Mouse (Mus musculus) CH12.LX (cell line): ENCODE measurements around the gene Pcsk6. TPM values are rescaled to one million over a fixed set of nuclear protein-coding genes. Genes with fewer than 3 reads are reported as not detected.

ENCODE experiments used
- DNase-seq: peaks from one replicate; pipeline ENCODE4 v3.0.0-alpha.2; 2013; ENCODE audit errors: extremely low read depth
- H3K27ac ChIP-seq: 2 replicates; pipeline ENCODE4 v1.5.1; 2012; ENCODE audit warnings: low read depth, mild to moderate bottlenecking, control low read depth, moderate library complexity; ENCODE audit not compliant: insufficient read depth
- H3K27me3 ChIP-seq: replicated peaks from 2 replicates; pipeline ENCODE3; 2012; ENCODE audit warnings: inconsistent platforms
- H3K36me3 ChIP-seq, 2 experiments: replicated peaks in 1 of 2; 2 replicates each; pipeline versions ENCODE3 to v1.6.1; 2012; ENCODE audit warnings: inconsistent platforms in 1 of 2, low read length in 1 of 2, mild to moderate bottlenecking in 1 of 2, mixed read lengths in 1 of 2, moderate library complexity in 1 of 2; ENCODE audit not compliant: control insufficient read depth in 1 of 2, insufficient read depth in 1 of 2
- H3K4me1 ChIP-seq, 2 experiments: 2 replicates each; pipeline ENCODE4 v1.6.1; 2012; ENCODE audit warnings: inconsistent platforms in 1 of 2, moderate library complexity in 1 of 2; ENCODE audit not compliant: insufficient read depth in 2 of 2, control insufficient read depth in 1 of 2
- H3K4me2 ChIP-seq: 2 replicates; pipeline ENCODE4 v1.6.1; 2012; ENCODE audit warnings: low read depth, mild to moderate bottlenecking, control low read depth; ENCODE audit not compliant: poor library complexity, insufficient read depth, severe bottlenecking
- H3K4me3 ChIP-seq, 3 experiments: fragments of 150-350 bp in 1 of 3; sonication (generic) in 1 of 3; replicated peaks in 1 of 3; 2 replicates each; pipeline versions ENCODE3 to v1.5.1; 2011 to 2012; ENCODE audit warnings: low read depth in 2 of 3, low read length in 2 of 3, mild to moderate bottlenecking in 2 of 3, moderate library complexity in 2 of 3, control low read depth in 1 of 3, improper control_type of control experiment in 1 of 3, inconsistent platforms in 1 of 3, mixed read lengths in 1 of 3; ENCODE audit not compliant: poor library complexity in 1 of 3
- H3K79me2 ChIP-seq: replicated peaks from 2 replicates; pipeline ENCODE4 v1.6.1; 2012; ENCODE audit warnings: mild to moderate bottlenecking, moderate library complexity; ENCODE audit not compliant: control insufficient read depth, poor library complexity, insufficient read depth, severe bottlenecking; ENCODE audit errors: extremely low read depth
- H3K9ac ChIP-seq: 2 replicates; pipeline ENCODE4 v1.6.1; 2012; ENCODE audit warnings: low read depth, mild to moderate bottlenecking, control low read depth, moderate library complexity; ENCODE audit not compliant: insufficient read depth
- H3K9me3 ChIP-seq: replicated peaks from 2 replicates; pipeline ENCODE3; 2012; ENCODE audit warnings: low read length, inconsistent platforms, mixed read lengths
- CHD1 ChIP-seq: IDR thresholded peaks from 2 replicates; pipeline ENCODE4 v1.6.1; 2012; ENCODE audit warnings: low read depth, low read length, improper control_type of control experiment, inconsistent platforms
- CHD2 ChIP-seq: IDR thresholded peaks from 2 replicates; pipeline ENCODE4 v1.6.1; 2011; ENCODE audit warnings: low read length, improper control_type of control experiment
- CTCF ChIP-seq, 2 experiments: IDR thresholded peaks in 1 of 2; conservative IDR thresholded peaks in 1 of 2; 2 replicates each; pipeline ENCODE4 v1.5.1; 2011 to 2012; ENCODE audit warnings: low read depth in 2 of 2, low read length in 2 of 2, improper control_type of control experiment in 1 of 2, inconsistent platforms in 1 of 2, mild to moderate bottlenecking in 1 of 2, moderate library complexity in 1 of 2
- E2F4 ChIP-seq: IDR thresholded peaks from 2 replicates; pipeline ENCODE4 v1.6.1; 2011; ENCODE audit warnings: low read depth, low read length, improper control_type of control experiment; ENCODE audit not compliant: insufficient replicate concordance
- GABPA ChIP-seq: IDR thresholded peaks from 2 replicates; pipeline ENCODE4 v1.6.1; 2012; ENCODE audit warnings: low read depth, low read length, improper control_type of control experiment, inconsistent platforms; ENCODE audit not compliant: insufficient replicate concordance
- IRF4 ChIP-seq: IDR thresholded peaks from 2 replicates; pipeline ENCODE4 v1.6.1; 2014; ENCODE audit warnings: low read depth, mild to moderate bottlenecking, inconsistent platforms, low read length, improper control_type of control experiment
- JUN ChIP-seq: IDR thresholded peaks from 2 replicates; pipeline ENCODE4 v1.6.1; 2011; ENCODE audit warnings: low read depth, mild to moderate bottlenecking, low read length, improper control_type of control experiment, moderate library complexity; ENCODE audit not compliant: insufficient read depth
- JUND ChIP-seq: conservative IDR thresholded peaks from 2 replicates; pipeline ENCODE4 v1.6.1; 2011; ENCODE audit warnings: low read depth, low read length, improper control_type of control experiment
- KAT2A ChIP-seq: IDR thresholded peaks from 2 replicates; pipeline ENCODE4 v1.6.1; 2012; ENCODE audit warnings: low read length, improper control_type of control experiment, inconsistent platforms; ENCODE audit not compliant: insufficient replicate concordance
- MAFK ChIP-seq: IDR thresholded peaks from 2 replicates; pipeline ENCODE4 v1.6.1; 2011; ENCODE audit warnings: low read length, improper control_type of control experiment; ENCODE audit not compliant: insufficient replicate concordance
- MAX ChIP-seq: IDR thresholded peaks from 2 replicates; pipeline ENCODE4 v1.6.1; 2011; ENCODE audit warnings: low read length, improper control_type of control experiment
- MAZ ChIP-seq: IDR thresholded peaks from 2 replicates; pipeline ENCODE4 v1.6.1; 2012; ENCODE audit warnings: low read depth, mild to moderate bottlenecking, inconsistent platforms, low read length, improper control_type of control experiment, moderate library complexity
- MEF2A ChIP-seq: IDR thresholded peaks from 2 replicates; pipeline ENCODE4 v1.6.1; 2014; ENCODE audit warnings: low read depth, mild to moderate bottlenecking, inconsistent platforms, low read length, improper control_type of control experiment, borderline replicate concordance
- MXI1 ChIP-seq: IDR thresholded peaks from 2 replicates; pipeline ENCODE4 v1.6.1; 2011; ENCODE audit warnings: mild to moderate bottlenecking, low read depth, low read length, improper control_type of control experiment
- MYC ChIP-seq: IDR thresholded peaks from 2 replicates; pipeline ENCODE4 v1.6.1; 2011; ENCODE audit warnings: low read depth, mild to moderate bottlenecking, improper control_type of control experiment, low read length
- NELFE ChIP-seq: IDR thresholded peaks from 2 replicates; pipeline ENCODE4 v1.6.1; 2011; ENCODE audit warnings: low read depth, low read length, improper control_type of control experiment
- NRF1 ChIP-seq: IDR thresholded peaks from 2 replicates; pipeline ENCODE4 v1.6.1; 2014; ENCODE audit warnings: low read depth, mild to moderate bottlenecking, inconsistent platforms, low read length, improper control_type of control experiment, moderate library complexity
- PAX5 ChIP-seq: IDR thresholded peaks from 2 replicates; pipeline ENCODE4 v1.6.1; 2012; ENCODE audit warnings: low read length, inconsistent platforms, mixed read lengths
- POLR2A ChIP-seq: IDR thresholded peaks from 2 replicates; pipeline ENCODE4 v1.6.1; 2011; ENCODE audit warnings: low read depth, mild to moderate bottlenecking, improper control_type of control experiment, low read length
- POLR2AphosphoS2 ChIP-seq: IDR thresholded peaks from 2 replicates; pipeline ENCODE4 v1.6.1; 2011; ENCODE audit warnings: low read depth, low read length, improper control_type of control experiment
- RAD21 ChIP-seq: IDR thresholded peaks from 2 replicates; pipeline ENCODE4 v1.6.1; 2011; ENCODE audit warnings: low read depth, mild to moderate bottlenecking, low read length, improper control_type of control experiment, moderate library complexity
- RCOR1 ChIP-seq: conservative IDR thresholded peaks from 2 replicates; pipeline ENCODE4 v1.6.1; 2012; ENCODE audit warnings: low read depth, mild to moderate bottlenecking, inconsistent platforms, low read length, improper control_type of control experiment
- SMC3 ChIP-seq: IDR thresholded peaks from 2 replicates; pipeline ENCODE4 v1.6.1; 2011; ENCODE audit warnings: low read depth, low read length, improper control_type of control experiment
- TBP ChIP-seq: conservative IDR thresholded peaks from 2 replicates; pipeline ENCODE4 v1.6.1; 2011; ENCODE audit warnings: low read depth, low read length, improper control_type of control experiment
- TCF12 ChIP-seq: IDR thresholded peaks from 2 replicates; pipeline ENCODE4 v1.6.1; 2014; ENCODE audit warnings: low read depth, mild to moderate bottlenecking, inconsistent platforms, low read length, improper control_type of control experiment
- UBTF ChIP-seq: IDR thresholded peaks from 2 replicates; pipeline ENCODE4 v1.6.1; 2012; ENCODE audit warnings: low read depth, mild to moderate bottlenecking, inconsistent platforms, low read length, improper control_type of control experiment, moderate library complexity
- ZKSCAN1 ChIP-seq: IDR thresholded peaks from 2 replicates; pipeline ENCODE4 v1.6.1; 2012; ENCODE audit warnings: low read depth, inconsistent platforms, low read length, improper control_type of control experiment, borderline replicate concordance
- ZMIZ1 ChIP-seq: IDR thresholded peaks from 2 replicates; pipeline ENCODE4 v1.6.1; 2012; ENCODE audit warnings: low read depth, mild to moderate bottlenecking, inconsistent platforms, low read length, improper control_type of control experiment
- ZNF384 ChIP-seq: IDR thresholded peaks from 2 replicates; pipeline ENCODE4 v1.6.1; 2012; ENCODE audit warnings: low read depth, low read length, improper control_type of control experiment, inconsistent platforms
- dilution Hi-C: fragments of 300-500 bp; cut with MboI; formaldehyde crosslinking; loops from 2 replicates; pipeline ENCODE4 v1.14.3; 2020; ENCODE audit warnings: low sequenced_read_pairs; ENCODE audit not compliant: extremely low pct_unique_long_range_greater_than_20kb, extremely low pct_ligation_motif_present
- in situ Hi-C: fragments of 300-500 bp; cut with MboI; formaldehyde crosslinking; loops from 3 replicates; pipeline ENCODE4 v1.14.3; 2019; ENCODE audit warnings: low sequenced_read_pairs, low pct_ligation_motif_present, low pct_unique_long_range_greater_than_20kb, mixed read lengths
- polyA plus RNA-seq: library from polyadenylated mRNA; unstranded; fragments of >175 nt; gene quantifications from 2 replicates; pipeline ENCODE4 v1.2.1, GENCODE M21; 2012; ENCODE audit warnings: low read depth; ENCODE audit not compliant: insufficient read length
- total RNA-seq, 2 experiments: library from RNA; depleted of rRNA; stranded (reverse); fragments of 300-350 nt in 1 of 2; fragments of >200 nt in 1 of 2; gene quantifications; 2 replicates each; pipeline ENCODE4 v1.2.3; 2012 to 2014

Gene Pcsk6
- total and polyA plus RNA-seq, 3 experiments: not detected

DNA sequence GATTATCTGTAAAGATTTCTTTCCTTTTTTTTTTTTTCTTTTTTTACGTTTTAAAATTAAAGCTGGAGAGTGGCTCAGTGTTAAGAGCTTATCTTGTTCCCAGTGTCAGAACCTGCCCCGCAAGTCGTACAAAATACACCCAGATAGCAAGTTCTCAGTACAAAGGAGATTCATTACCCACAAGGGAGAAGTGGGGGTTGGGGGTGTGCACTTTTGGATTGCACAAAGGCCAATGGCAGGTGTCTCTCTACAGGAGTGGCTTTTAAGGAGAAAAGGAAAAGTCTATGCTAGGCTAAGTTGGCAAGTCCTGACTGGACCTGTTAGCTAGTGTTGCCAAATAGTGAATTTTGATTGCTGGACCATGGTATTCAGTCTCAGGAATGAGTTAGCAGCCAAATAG is 140.3 kb downstream of the Pcsk6 start:
- TF ChIP-seq RAD21: no peak
- no peak for TF ChIP-seq MXI1
- TF ChIP-seq POLR2AphosphoS2: no peak
- TF ChIP-seq PAX5: no peak
- no peak for TF ChIP-seq GABPA
- TF ChIP-seq UBTF: no peak
- no peak for TF ChIP-seq ZNF384
- TF ChIP-seq TCF12: no peak
- no peak for TF ChIP-seq POLR2A
- TF ChIP-seq NRF1: no peak
- TF ChIP-seq RCOR1: no peak
- no peak for TF ChIP-seq JUND
- TF ChIP-seq ZMIZ1: no peak
- TF ChIP-seq CTCF (conservative IDR thresholded peaks at IDR 0.05 in 1 of 2, IDR thresholded peaks at IDR 0.05 in 1 of 2; ENCODE audit: low read depth in 2 of 2, low read length in 2 of 2): no peak
- no peak for TF ChIP-seq IRF4
- TF ChIP-seq MAFK: no peak
- no peak for TF ChIP-seq ZKSCAN1
- Histone ChIP-seq H3K27ac (no peak overlapping the region), H3K9me3 (peaks cover 6% of the 10 kb centered on the region), H3K4me2 (no peak overlapping the region), H3K27me3 (peaks cover 60% of the 10 kb centered on the region), H3K9ac (no peak overlapping the region), H3K4me3 (no peak overlapping the region), H3K4me1 (no peaks in the 10 kb centered on the region), H3K36me3 (no peaks in the 10 kb centered on the region), H3K79me2 (no peaks in the 10 kb centered on the region)
- in situ Hi-C loops: no loop called here
- DNase-seq: no peak
- dilution Hi-C loops: no loop called here

- Histone ChIP-seq H3K4me3 (no peak overlapping the region), H3K9ac (no peak overlapping the region), H3K27ac (no peak overlapping the region), H3K79me2 (no peaks in the 10 kb centered on the region), H3K36me3 (no peaks in the 10 kb centered on the region), H3K9me3 (peaks cover 5% of the 10 kb centered on the region), H3K4me2 (no peak overlapping the region), H3K4me1 (no peaks in the 10 kb centered on the region), H3K27me3 (peaks cover 66% of the 10 kb centered on the region)
- no peak for TF ChIP-seq CHD1
- no peak for TF ChIP-seq SMC3
- TF ChIP-seq NELFE: no peak
- TF ChIP-seq ZKSCAN1: no peak
- TF ChIP-seq MYC: no peak
- no peak for TF ChIP-seq CHD2
- TF ChIP-seq MAZ: no peak
- TF ChIP-seq PAX5: no peak
- no peak for TF ChIP-seq MEF2A
- no peak for TF ChIP-seq E2F4
- no peak for TF ChIP-seq MXI1
- no peak for TF ChIP-seq UBTF
- TF ChIP-seq JUN: no peak
- TF ChIP-seq MAX: no peak
- no peak for TF ChIP-seq RCOR1
- no peak for TF ChIP-seq POLR2AphosphoS2
- no peak for TF ChIP-seq TBP
- TF ChIP-seq KAT2A: no peak
- in situ Hi-C loops: no loop called here
- dilution Hi-C loops: no loop called here
- no peak for DNase-seq
Observed at GRCm38 (mm10) chr7:66003447-66003846, 141.9 kb downstream of the Pcsk6 start.
